Mouse (Mus musculus) testis, adult 2 months (tissue): ENCODE data around the gene Tnik. TPM values are rescaled to one million over a fixed set of nuclear protein-coding genes. Genes with fewer than 3 reads are reported as not detected.

Experiments
- H3K27ac ChIP-seq: fragments of 200-500 bp; 2 replicates; pipeline ENCODE4 v1.5.1; 2012; ENCODE audit warnings: low read depth, low read length; ENCODE audit not compliant: control insufficient read depth, insufficient read depth
- H3K27me3 ChIP-seq: fragments of 200-500 bp; 2 replicates; pipeline ENCODE4 v1.6.1; 2012; ENCODE audit warnings: mild to moderate bottlenecking, low read length, moderate library complexity; ENCODE audit not compliant: control insufficient read depth, insufficient read depth
- H3K36me3 ChIP-seq: fragments of 200-500 bp; 2 replicates; pipeline ENCODE4 v1.6.1; 2012; ENCODE audit warnings: mild to moderate bottlenecking, low read length; ENCODE audit not compliant: control insufficient read depth, insufficient read depth
- H3K4me1 ChIP-seq: fragments of 200-500 bp; 2 replicates; pipeline ENCODE4 v1.6.1; 2012; ENCODE audit warnings: low read length; ENCODE audit not compliant: control insufficient read depth, insufficient read depth
- H3K4me3 ChIP-seq: fragments of 200-500 bp; 2 replicates; pipeline ENCODE4 v1.5.1; 2012; ENCODE audit warnings: low read depth, mild to moderate bottlenecking, low read length, moderate library complexity, mixed read lengths; ENCODE audit not compliant: control insufficient read depth
- CTCF ChIP-seq: fragments of 200-500 bp; IDR thresholded peaks from 2 replicates; pipeline ENCODE4 v1.5.1; 2012; ENCODE audit warnings: low read depth, mild to moderate bottlenecking, inconsistent platforms, low read length, moderate library complexity; ENCODE audit not compliant: control insufficient read depth, insufficient read depth, insufficient replicate concordance
- POLR2A ChIP-seq: fragments of 200-500 bp; IDR thresholded peaks from 2 replicates; pipeline ENCODE4 v1.6.1; 2012; ENCODE audit warnings: low read depth, mild to moderate bottlenecking, inconsistent platforms, low read length, moderate library complexity; ENCODE audit not compliant: control insufficient read depth
- polyA plus RNA-seq: library from polyadenylated mRNA; depleted of rRNA; stranded (reverse); fragments of >200 nt; gene quantifications from 2 replicates; pipeline ENCODE4 v1.2.3, GENCODE M21; 2012

Tnik gene
- polyA plus RNA-seq, 1 experiment: 7.4 TPM

GRCm38 (mm10) chr3:28502697-28503096 lies 239.7 kb downstream of the Tnik start:
- no peak for TF ChIP-seq CTCF
- no peak for TF ChIP-seq POLR2A
- H3K27ac ChIP-seq: no peak overlapping the region

GRCm38 (mm10) chr3:28509337-28509935 lies 246.4 kb downstream of the Tnik start:
- H3K27me3 ChIP-seq: no peaks in the 10 kb centered on the region
- no peaks in the 10 kb centered on the region for H3K4me1 ChIP-seq
- H3K27ac ChIP-seq: no peak overlapping the region
- H3K36me3 ChIP-seq: no peaks in the 10 kb centered on the region
- H3K4me3 ChIP-seq: no peak overlapping the region
- no peak for TF ChIP-seq CTCF
- no peak for TF ChIP-seq POLR2A

More at GRCm38 (mm10) chr3:28502697-28503096, 239.7 kb downstream of the Tnik start:
- Histone ChIP-seq H3K4me3 (no peak overlapping the region), H3K4me1 (no peaks in the 10 kb centered on the region), H3K36me3 (no peaks in the 10 kb centered on the region), H3K27me3 (no peaks in the 10 kb centered on the region)

GRCm38 (mm10) chr3:28523004-28523482 lies 260.0 kb downstream of the Tnik start:
- H3K27ac ChIP-seq: no peak overlapping the region
- H3K36me3 ChIP-seq: no peaks in the 10 kb centered on the region
- TF ChIP-seq CTCF (no peak), POLR2A (no peak)
- no peak overlapping the region for H3K4me3 ChIP-seq
- no peaks in the 10 kb centered on the region for H3K4me1 ChIP-seq
- no peaks in the 10 kb centered on the region for H3K27me3 ChIP-seq

GRCm38 (mm10) chr3:28523541-28524165 lies 260.6 kb downstream of the Tnik start:
- peak overlapping the region; percentile 18; the same call in 1 of the 2 replicates for H3K27ac ChIP-seq
- H3K27me3 ChIP-seq: no peaks in the 10 kb centered on the region
- H3K4me3 ChIP-seq: no peak overlapping the region
- no peaks in the 10 kb centered on the region for H3K4me1 ChIP-seq
- no peaks in the 10 kb centered on the region for H3K36me3 ChIP-seq
- TF ChIP-seq CTCF: no peak
- no peak for TF ChIP-seq POLR2A

- Histone ChIP-seq H3K4me1 (no peaks in the 10 kb centered on the region), H3K4me3 (no peak overlapping the region), H3K36me3 (no peaks in the 10 kb centered on the region), H3K27ac (no peak overlapping the region), H3K27me3 (no peaks in the 10 kb centered on the region)
- TF ChIP-seq POLR2A (no peak), CTCF (no peak)
Observed at GRCm38 (mm10) chr3:28524562-28524961, 261.5 kb downstream of the Tnik start.

- H3K4me1 ChIP-seq: 0 out of 2 replicates have a peak, but pooled peaks cover 2% of the 10 kb centered on the region
- H3K27ac ChIP-seq: no peak overlapping the region; the same call in 1 of the 2 replicates
- TF ChIP-seq POLR2A (no peak), CTCF (no peak)
- no peaks in the 10 kb centered on the region for H3K27me3 ChIP-seq
- no peaks in the 10 kb centered on the region for H3K36me3 ChIP-seq
- no peak overlapping the region for H3K4me3 ChIP-seq
Observed at GRCm38 (mm10) chr3:28526671-28527070, 263.7 kb downstream of the Tnik start.

GRCm38 (mm10) chr3:28527231-28527630 lies 264.2 kb downstream of the Tnik start:
- no peak for TF ChIP-seq CTCF
- no peak for TF ChIP-seq POLR2A
- no peaks in the 10 kb centered on the region for H3K27me3 ChIP-seq
- H3K4me1 ChIP-seq: 0 out of 2 replicates have a peak, but pooled peaks cover 2% of the 10 kb centered on the region
- no peak overlapping the region for H3K4me3 ChIP-seq
- no peaks in the 10 kb centered on the region for H3K36me3 ChIP-seq
- H3K27ac ChIP-seq: no peak overlapping the region
